Mouse (Mus musculus): ENCODE measurements at regions not wholly inside any gene's neighbourhood (a gene's known extent, or its start where the extent isn't known, plus 50 kb on each side); places are given as distances from the start of the nearest gene placed in this dataset.

GRCm38 (mm10) chr12:16041129-16041528 lies 224.4 kb upstream of the Trib2 start:
- in situ Hi-C loops (cut with MboI; ENCODE audit: low sequenced_read_pairs): no loop called here

GRCm38 (mm10) chr12:16035551-16035950 lies 218.8 kb upstream of the Trib2 start:
- in situ Hi-C loops (cut with MboI; ENCODE audit: low sequenced_read_pairs): no loop called here

DNA sequence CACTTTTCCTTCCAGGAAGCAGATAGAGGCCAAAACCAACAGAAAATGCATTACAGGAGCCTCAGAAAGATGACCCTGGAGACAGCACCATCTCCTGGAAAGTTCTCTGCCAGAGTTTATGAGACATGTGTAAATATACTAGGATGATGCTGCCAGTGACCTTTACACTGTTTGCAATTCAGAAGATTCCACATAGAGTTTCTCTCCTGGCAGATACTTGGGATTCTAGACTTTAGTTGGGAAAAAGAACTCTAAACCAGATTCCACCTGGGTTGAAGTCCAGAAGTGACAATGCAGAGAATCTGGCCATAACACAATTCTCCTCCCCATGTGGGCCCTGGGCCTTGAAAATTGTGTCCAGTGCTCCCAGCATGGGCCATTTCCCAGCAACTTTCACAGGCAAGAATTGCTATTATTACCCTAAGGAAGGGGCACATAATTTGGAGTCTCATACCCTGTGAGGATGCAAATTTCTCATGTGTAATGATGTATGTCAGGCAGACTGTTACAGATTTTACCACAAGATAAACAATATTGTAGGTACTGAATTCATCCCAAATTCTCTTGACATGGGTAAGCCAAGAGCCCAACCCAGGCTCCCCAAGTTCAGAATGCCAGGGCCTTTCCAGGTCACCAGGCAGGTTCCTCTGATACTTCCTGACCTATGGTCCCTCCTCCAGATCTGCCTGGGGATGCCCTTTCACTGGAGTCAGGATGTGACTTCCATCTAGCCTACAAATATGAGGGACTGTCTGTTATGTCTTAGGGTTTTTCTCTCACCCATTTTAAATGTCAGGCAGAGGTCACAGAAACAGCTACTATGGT lies 218.2 kb upstream of the Trib2 start:
- in situ Hi-C loops (cut with MboI; ENCODE audit: low sequenced_read_pairs): no loop called here

DNA sequence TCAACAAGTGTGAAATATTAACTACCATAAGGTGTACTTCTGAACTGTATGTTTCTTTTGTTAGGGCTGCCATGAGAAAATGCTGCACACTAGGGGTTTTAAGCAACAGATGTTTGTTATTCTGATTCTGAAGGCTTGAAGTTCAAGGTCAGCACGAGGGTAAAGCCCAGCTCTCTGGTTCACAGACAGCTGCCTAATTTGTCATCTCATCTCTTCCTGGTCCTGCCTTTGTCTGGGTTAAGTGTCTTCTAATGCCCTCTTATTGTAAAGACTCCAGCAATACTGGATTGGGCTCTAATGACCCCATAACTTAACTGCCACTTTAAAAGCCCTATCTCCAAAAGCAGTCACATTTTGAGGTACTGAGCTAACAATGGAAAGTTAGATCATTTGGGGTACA lies 209.9 kb upstream of the Trib2 start:
- in situ Hi-C loops (cut with MboI; ENCODE audit: low sequenced_read_pairs): no loop called here

DNA sequence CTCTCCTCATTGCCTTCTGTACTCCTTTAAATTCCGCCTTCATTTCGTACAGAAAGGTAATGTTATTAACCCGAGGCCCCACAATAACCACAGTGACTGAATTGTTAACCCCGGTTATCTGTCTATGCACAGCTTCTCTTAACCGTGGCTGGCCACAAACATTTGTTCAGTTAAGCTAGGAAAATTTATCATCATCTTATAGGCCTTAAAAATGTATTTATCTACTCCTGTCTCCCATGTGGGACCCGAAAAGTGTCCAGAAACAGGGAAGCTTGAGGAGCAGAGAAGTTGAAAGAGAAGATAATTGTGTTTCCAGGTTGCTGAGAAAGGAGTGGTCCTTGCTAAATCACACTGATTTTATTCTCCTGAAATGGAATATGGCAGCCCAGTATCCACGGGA lies 206.6 kb upstream of the Trib2 start:
- in situ Hi-C loops (cut with MboI; ENCODE audit: low sequenced_read_pairs): loop anchor here (25.0 kb wide), 1 partner anchor 486 kb away; no protein-coding TSS in a partner anchor

GRCm38 (mm10) chr12:16021202-16021821 lies 204.6 kb upstream of the Trib2 start:
- in situ Hi-C loops (cut with MboI; ENCODE audit: low sequenced_read_pairs): loop anchor here (25.0 kb wide), 1 partner anchor 484 kb away; no protein-coding TSS in a partner anchor

- in situ Hi-C loops (cut with MboI; ENCODE audit: low sequenced_read_pairs): loop anchor here (25.0 kb wide), 1 partner anchor 481 kb away; no protein-coding TSS in a partner anchor
Observed at GRCm38 (mm10) chr12:16018237-16018636, 201.5 kb upstream of the Trib2 start.

GRCm38 (mm10) chr12:16016621-16017020 lies 199.9 kb upstream of the Trib2 start:
- in situ Hi-C loops (cut with MboI; ENCODE audit: low sequenced_read_pairs): loop anchor here (25.0 kb wide), 1 partner anchor 479 kb away; no protein-coding TSS in a partner anchor

DNA sequence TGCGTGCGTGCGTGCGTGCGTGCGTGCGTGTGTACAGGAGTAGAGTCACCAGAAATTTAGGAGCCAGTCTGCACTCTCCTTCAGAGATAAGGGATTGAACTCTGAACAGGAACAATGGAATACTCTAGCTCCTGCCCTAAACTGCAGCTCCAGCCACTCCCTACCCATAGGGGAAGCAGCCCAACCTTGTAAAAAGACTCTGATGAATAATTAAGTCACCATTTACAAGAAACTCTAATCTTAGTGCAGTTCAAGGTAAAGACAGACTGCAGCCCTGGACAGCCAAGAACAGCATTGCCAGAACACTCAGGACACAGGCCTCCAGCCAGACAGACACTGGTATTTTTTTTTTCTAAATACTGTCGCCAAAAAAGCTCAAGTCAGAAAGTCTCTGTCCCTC lies 198.9 kb upstream of the Trib2 start:
- in situ Hi-C loops (cut with MboI; ENCODE audit: low sequenced_read_pairs): loop anchor here (25.0 kb wide), 1 partner anchor 478 kb away; no protein-coding TSS in a partner anchor

DNA sequence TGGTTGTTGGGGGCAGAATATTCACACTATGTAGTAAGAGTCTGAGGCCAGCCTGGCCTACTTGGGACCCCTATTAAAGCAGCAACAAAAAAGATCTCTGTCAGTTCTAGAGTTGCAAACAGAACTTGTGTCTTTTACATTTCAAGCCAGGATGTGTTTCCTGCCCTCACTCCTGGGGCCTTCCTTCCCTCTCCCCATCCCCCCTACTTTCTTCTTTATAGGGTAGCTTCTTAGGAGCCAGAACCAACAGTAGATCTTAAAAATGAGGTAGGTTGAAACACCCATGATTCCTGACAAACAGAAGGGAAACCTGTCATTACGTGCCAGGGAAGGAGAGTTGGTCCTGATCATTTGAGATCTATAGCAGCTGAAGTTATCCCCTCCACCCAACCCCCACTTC lies 198.0 kb upstream of the Trib2 start:
- in situ Hi-C loops (cut with MboI; ENCODE audit: low sequenced_read_pairs): loop anchor here (25.0 kb wide), 1 partner anchor 477 kb away; no protein-coding TSS in a partner anchor

- in situ Hi-C loops (cut with MboI; ENCODE audit: low sequenced_read_pairs): loop anchor here (25.0 kb wide), 1 partner anchor 477 kb away; no protein-coding TSS in a partner anchor
Observed at GRCm38 (mm10) chr12:16013861-16014630, 197.3 kb upstream of the Trib2 start.

DNA sequence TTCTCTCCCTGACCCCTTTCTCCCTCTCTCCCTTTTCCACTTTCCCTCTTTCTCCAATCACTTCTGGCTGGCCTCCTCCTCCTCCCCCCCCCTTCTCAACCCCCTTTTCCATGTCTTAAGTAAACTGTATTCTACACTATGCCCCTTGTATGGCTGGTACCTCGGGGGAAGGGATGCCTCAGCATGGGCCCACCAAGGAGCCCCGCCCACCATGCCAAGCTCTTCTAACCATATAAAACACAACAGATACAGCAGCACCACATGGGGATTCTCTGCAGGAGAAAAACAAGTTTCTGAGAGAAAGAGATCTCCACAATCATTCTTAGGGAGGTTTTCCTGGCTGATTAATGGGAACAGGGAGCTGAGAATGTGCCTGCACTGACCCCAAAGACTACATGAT lies 196.6 kb upstream of the Trib2 start:
- in situ Hi-C loops (cut with MboI; ENCODE audit: low sequenced_read_pairs): loop anchor here (25.0 kb wide), 1 partner anchor 476 kb away; no protein-coding TSS in a partner anchor

GRCm38 (mm10) chr12:16012081-16012480 lies 195.4 kb upstream of the Trib2 start:
- in situ Hi-C loops (cut with MboI; ENCODE audit: low sequenced_read_pairs): loop anchor here (25.0 kb wide), 1 partner anchor 475 kb away; no protein-coding TSS in a partner anchor

GRCm38 (mm10) chr12:16009822-16010620 lies 193.3 kb upstream of the Trib2 start:
- in situ Hi-C loops (cut with MboI; ENCODE audit: low sequenced_read_pairs): loop anchor here (25.0 kb wide), 1 partner anchor 473 kb away; no protein-coding TSS in a partner anchor

DNA sequence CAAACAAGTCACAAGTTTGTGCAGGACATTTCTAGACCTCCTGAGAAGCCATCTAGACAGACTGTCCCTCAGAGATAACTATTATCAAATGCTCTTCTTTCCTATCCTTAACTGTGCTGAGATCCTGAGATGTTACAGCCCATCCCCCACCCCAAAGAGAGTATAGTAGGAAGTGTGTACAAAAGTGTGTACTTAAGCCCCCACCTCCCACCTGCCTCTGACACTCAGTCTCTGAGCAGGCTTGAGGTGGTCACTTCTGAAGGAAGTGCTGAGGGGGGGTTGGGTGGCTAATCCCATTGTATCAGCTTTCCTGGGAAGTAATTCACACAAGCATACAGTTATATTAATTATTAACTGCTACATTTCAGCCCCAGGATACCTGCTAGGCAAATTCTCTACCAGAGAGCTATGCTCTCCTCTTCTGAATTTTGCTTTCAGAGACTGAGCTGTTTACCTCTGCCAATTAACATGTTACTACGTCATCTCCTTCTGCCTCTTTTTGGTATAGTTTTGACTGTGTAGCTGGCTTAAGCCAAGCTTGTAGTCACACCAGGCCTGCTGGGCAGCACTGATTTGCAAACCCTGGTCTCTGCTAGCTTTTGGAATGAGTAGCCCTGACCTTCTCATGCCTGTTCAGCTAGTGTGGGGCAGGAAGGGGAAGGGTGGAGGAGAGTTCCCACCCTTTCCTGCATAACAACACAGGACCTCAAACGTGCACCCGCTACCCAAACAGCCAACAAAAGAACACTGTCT lies 192.2 kb upstream of the Trib2 start:
- in situ Hi-C loops (cut with MboI; ENCODE audit: low sequenced_read_pairs): loop anchor here (25.0 kb wide), 1 partner anchor 472 kb away; no protein-coding TSS in a partner anchor

- in situ Hi-C loops (cut with MboI; ENCODE audit: low sequenced_read_pairs): loop anchor here (25.0 kb wide), 1 partner anchor 471 kb away; no protein-coding TSS in a partner anchor
Observed at GRCm38 (mm10) chr12:16008261-16008660, 191.5 kb upstream of the Trib2 start.

DNA sequence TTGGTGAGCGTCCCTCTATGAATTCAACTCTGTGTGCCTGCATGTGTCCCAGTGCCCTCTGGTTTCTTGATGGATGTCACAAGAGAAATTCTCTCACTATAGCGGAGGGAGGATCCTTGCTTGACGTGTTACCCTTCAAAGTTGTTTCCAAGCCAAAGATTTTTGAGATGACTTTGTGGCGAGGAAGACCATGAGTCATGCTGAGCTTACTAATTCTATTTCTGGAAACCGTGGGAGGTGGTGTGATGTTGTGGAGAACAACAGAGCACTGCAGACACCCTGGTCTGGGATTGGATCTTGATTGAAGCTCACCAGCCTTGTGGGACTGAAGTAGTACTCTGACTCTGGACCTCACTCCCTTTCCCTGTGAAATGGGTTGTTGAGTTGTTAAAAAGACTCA lies 190.0 kb upstream of the Trib2 start:
- in situ Hi-C loops (cut with MboI; ENCODE audit: low sequenced_read_pairs): loop anchor here (25.0 kb wide), 1 partner anchor 469 kb away; no protein-coding TSS in a partner anchor

- in situ Hi-C loops (cut with MboI; ENCODE audit: low sequenced_read_pairs): loop anchor here (25.0 kb wide), 1 partner anchor 469 kb away; no protein-coding TSS in a partner anchor
Observed at GRCm38 (mm10) chr12:16006286-16006685, 189.6 kb upstream of the Trib2 start.

DNA sequence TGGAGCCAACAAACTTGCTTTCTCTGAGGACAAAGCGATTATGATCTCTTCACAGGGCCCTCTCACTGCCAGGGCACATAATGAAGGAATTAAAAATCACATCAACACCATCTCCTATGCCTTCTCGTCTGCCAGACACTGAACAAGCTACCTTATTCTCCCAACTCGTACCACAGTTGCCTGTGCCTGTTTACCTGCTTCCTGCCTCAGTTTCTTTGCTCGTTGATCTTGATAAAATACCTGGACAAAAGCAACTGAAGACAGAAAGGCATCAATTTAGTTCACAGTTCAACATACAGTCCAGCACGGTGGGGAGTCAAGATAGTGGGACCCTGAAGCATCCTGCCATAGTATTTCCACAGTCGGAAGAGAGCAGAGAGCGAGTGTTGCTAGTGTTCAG lies 185.1 kb upstream of the Trib2 start:
- in situ Hi-C loops (cut with MboI; ENCODE audit: low sequenced_read_pairs): loop anchor here (25.0 kb wide), 1 partner anchor 465 kb away; no protein-coding TSS in a partner anchor

All from CH12F3 (cell line).